Mouse (Mus musculus): ENCODE measurements around the gene Kcnn3.

GRCm38 (mm10) chr3:89643391-89643790, 123.4 kb downstream of the Kcnn3 start:
- no peak for TF ChIP-seq CTCF (IDR thresholded peaks at IDR 0.05; ENCODE audit: borderline replicate concordance, extremely low read depth, insufficient read depth, insufficient read length)
- no peak for TF ChIP-seq POLR2A (IDR thresholded peaks at IDR 0.05; ENCODE audit: borderline replicate concordance, extremely low read depth, insufficient read depth, insufficient read length, poor library complexity, severe bottlenecking)
